Mouse (Mus musculus) heart, embryonic 16.5 days (tissue): ENCODE results near the gene Apoc2. TPM values are rescaled to one million over a fixed set of nuclear protein-coding genes. Genes with fewer than 3 reads are reported as not detected.

Source experiments
- ATAC-seq: fragments of 200-750 bp; cut with Nextera tagmentation; replicated peaks from 2 replicates; pipeline ENCODE4 v1.8.0; 2017; ENCODE audit warnings: moderate number of reproducible peaks; ENCODE audit not compliant: insufficient read depth, low FRiP score; ENCODE audit errors: extremely low read depth
- H3K27ac ChIP-seq: fragments of 300-500 bp; sonication (generic); 2 replicates; pipeline ENCODE4 v1.5.1; 2014; ENCODE audit warnings: mild to moderate bottlenecking, low read length, control low read depth, moderate library complexity
- H3K27me3 ChIP-seq: fragments of 300-500 bp; sonication (generic); 2 replicates; pipeline ENCODE4 v1.6.1; 2014; ENCODE audit warnings: low read length, mixed read lengths; ENCODE audit not compliant: control insufficient read depth, insufficient read depth
- H3K36me3 ChIP-seq: fragments of 300-500 bp; sonication (generic); 2 replicates; pipeline ENCODE4 v1.6.1; 2014; ENCODE audit not compliant: control insufficient read depth, insufficient read depth
- H3K4me1 ChIP-seq: fragments of 300-500 bp; sonication (generic); 2 replicates; pipeline ENCODE4 v1.6.1; 2014; ENCODE audit warnings: low read length, mixed read lengths; ENCODE audit not compliant: control insufficient read depth, insufficient read depth
- H3K4me2 ChIP-seq: fragments of 300-500 bp; sonication (generic); 2 replicates; pipeline ENCODE4 v1.6.1; 2014; ENCODE audit warnings: low read depth, mild to moderate bottlenecking, control low read depth, low read length
- H3K4me3 ChIP-seq: fragments of 300-500 bp; sonication (generic); 2 replicates; pipeline ENCODE4 v1.5.1; 2014; ENCODE audit warnings: mild to moderate bottlenecking, control low read depth, low read length
- H3K9ac ChIP-seq: fragments of 300-500 bp; sonication (generic); 2 replicates; pipeline ENCODE4 v1.6.1; 2014; ENCODE audit warnings: low read length, control low read depth
- H3K9me3 ChIP-seq: fragments of 300-500 bp; sonication (generic); replicated peaks from 2 replicates; pipeline ENCODE4 v1.6.1; 2016; ENCODE audit warnings: low read length; ENCODE audit not compliant: control insufficient read depth
- WGBS: fragments of 180-500 bp; shearing (Covaris S2); extraction: QIAGEN DNeasy Blood & Tissue Kit; methylation state at CpG from one replicate; pipeline ENCODE4 v1.1.7; 2014; 5-methylcytosine and 5-hydroxymethylcytosine counted together
- polyA plus RNA-seq: library from polyadenylated mRNA; unstranded; fragments of >200 nt; fragmentation: Nextera tagmentation; extraction: Ambion mirVana; gene quantifications from 2 replicates; pipeline ENCODE4 v1.2.1, GENCODE M21; 2015

The Apoc2 gene
- 1.2 and 2.6 TPM in 2 replicates for polyA plus RNA-seq

DNA sequence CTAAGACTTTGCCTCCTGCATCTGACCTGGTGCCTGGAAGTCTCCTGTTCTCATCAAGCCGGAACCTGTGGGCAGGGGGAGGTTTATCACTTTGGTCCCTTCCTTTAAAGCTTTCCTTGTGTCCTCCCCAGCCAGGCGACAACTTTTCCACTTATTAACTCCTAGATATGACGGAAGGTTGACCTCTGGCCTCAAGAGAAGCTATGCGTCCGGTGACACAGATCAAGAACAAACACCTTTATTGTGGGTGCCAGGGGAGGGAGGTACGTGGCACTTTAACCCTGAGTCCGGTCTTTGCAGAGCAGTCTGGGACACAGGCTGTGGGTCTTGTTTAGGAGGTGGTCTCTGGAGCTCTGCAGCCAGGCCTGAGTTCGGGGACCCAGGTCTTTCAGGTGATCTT, at the start of gene Apoc2:
Gene Apoc2, minus strand, starts transcription at position 70 of the 400 bp plus-strand sequence.
- H3K36me3 ChIP-seq, result no peaks in the 10 kb centered on the region
- ATAC-seq, result no peak
- no peaks in the 10 kb centered on the region for H3K27me3 ChIP-seq
- no peaks in the 10 kb centered on the region for H3K4me1 ChIP-seq
- no peaks in the 10 kb centered on the region for H3K9me3 ChIP-seq
- no peak within 1 kb of the TSS for H3K9ac ChIP-seq
- H3K27ac ChIP-seq, result no peak within 1 kb of the TSS
- 64% methylated on average over 8 of the region's 8 CpGs for WGBS
- no peak within 1 kb of the TSS for H3K4me2 ChIP-seq
- no peak within 1 kb of the TSS for H3K4me3 ChIP-seq

DNA sequence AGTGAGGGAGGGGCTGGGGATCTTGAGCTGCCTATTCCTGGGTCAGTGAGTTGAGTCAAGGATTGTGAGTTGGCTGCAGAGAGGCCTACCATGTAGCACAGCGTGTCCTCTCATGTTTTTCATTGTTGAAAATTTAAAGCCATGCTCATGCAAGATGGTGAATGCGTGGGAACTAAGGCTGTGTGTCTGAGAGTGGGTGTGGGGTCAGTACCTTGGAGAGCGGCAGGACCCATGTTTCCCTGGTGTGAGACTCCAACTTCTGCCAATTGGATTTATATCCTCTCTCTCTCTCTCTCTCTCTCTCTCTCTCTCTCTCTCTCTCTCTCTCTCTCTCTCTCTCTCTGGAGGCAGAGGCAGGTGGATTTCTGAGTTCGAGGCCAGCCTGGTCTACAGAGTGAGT, 48.8 kb upstream of the Apoc2 start:
- 90% methylated on average over 4 of the region's 4 CpGs for WGBS
- H3K27ac ChIP-seq, result no peak overlapping the region
- H3K36me3 ChIP-seq, result peaks cover 60% of the 10 kb centered on the region
- H3K4me3 ChIP-seq, result no peak overlapping the region
- no peak overlapping the region for H3K4me2 ChIP-seq
- no peak for ATAC-seq
- H3K9me3 ChIP-seq, result no peaks in the 10 kb centered on the region; the same call in 1 of the 2 replicates
- H3K4me1 ChIP-seq, result no peaks in the 10 kb centered on the region
- H3K27me3 ChIP-seq, result no peaks in the 10 kb centered on the region
- no peak overlapping the region for H3K9ac ChIP-seq

DNA sequence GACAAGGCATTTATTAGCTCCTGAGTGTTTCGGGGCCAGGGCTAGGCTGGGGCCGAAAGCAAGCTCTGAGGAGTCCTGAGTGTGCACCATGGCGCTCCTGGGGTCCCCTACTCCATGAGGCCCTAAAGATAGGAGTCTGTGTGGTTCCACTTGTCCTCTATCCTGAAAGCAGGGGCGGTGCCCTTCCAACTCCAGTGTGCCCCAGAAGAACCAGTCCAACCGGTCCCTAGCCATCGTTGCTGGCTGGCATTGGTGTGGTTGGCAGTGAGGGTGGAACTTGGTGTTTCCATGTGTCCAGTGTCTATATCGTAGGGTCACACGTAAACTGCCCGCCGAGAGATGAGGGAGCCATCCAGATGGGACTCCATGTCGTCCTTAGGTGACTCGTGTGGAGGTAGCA, 46.4 kb upstream of the Apoc2 start:
- H3K9ac ChIP-seq, result no peak overlapping the region
- ATAC-seq, result no peak
- H3K9me3 ChIP-seq, result peaks cover 10% of the 10 kb centered on the region
- no peak overlapping the region for H3K4me2 ChIP-seq
- H3K36me3 ChIP-seq, result peaks cover 52% of the 10 kb centered on the region
- H3K4me3 ChIP-seq, result no peak overlapping the region
- WGBS, result 91% methylated on average over 12 of the region's 12 CpGs
- no peaks in the 10 kb centered on the region for H3K4me1 ChIP-seq
- H3K27me3 ChIP-seq, result no peaks in the 10 kb centered on the region
- H3K27ac ChIP-seq, result 0 out of 2 replicates have a peak overlapping the region, but pooled peaks have one; percentile 24

DNA sequence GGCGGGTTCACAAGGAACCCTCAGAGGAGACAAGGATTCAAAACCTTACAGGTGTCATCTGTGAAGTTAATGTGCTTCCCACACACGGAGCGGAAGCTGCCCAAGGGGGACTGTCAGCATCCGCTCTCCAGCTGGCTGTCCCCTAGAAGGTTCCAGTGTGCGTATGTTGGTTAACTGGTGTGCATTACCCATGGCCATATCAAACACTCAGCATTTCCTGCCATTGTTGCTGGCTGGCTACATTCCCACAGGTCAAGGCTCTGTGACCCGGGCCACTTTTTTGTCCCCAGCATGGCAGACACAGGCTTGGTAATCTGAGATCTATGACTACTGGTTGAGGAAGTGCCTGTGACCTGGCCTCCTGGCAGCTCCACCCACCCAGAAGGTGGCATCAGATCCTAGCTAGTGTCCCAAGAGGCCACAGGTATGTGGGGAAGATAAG, 45.0 kb upstream of the Apoc2 start:
- Histone ChIP-seq H3K4me2 (no peak overlapping the region), H3K4me3 (no peak overlapping the region), H3K4me1 (no peaks in the 10 kb centered on the region), H3K9me3 (peaks cover 10% of the 10 kb centered on the region), H3K27me3 (no peaks in the 10 kb centered on the region), H3K9ac (no peak overlapping the region), H3K36me3 (peaks cover 44% of the 10 kb centered on the region), H3K27ac (peak overlapping the region; percentile 73)
- 69% methylated on average over 6 of the region's 6 CpGs for WGBS
- peak; percentile 70 for ATAC-seq

DNA sequence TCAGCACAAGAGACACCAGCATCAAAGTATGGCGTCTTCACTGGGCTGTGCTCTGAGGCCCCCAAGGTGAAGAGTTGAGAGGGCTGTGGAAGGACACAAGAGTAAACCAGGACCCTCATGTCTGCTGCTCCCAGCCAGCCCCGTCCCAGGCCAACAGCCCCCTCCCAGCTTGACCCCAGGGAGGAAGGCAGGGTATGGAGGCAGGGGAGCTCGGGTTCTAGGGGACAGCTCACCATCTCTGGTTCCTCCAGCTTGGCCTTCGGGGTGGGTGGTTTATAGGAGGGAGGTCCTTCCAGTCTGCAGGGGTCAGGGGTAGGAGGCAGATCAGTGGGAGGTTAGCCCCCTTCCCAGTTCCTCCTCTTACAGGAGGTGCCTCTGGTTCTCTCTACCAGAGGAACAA, 41.5 kb upstream of the Apoc2 start:
- 92% methylated on average over 4 of the region's 4 CpGs for WGBS
- Histone ChIP-seq H3K27me3 (no peaks in the 10 kb centered on the region), H3K27ac (no peak overlapping the region), H3K4me2 (no peak overlapping the region), H3K36me3 (peaks cover 21% of the 10 kb centered on the region), H3K4me1 (peaks cover 11% of the 10 kb centered on the region), H3K4me3 (no peak overlapping the region), H3K9ac (no peak overlapping the region), H3K9me3 (peaks cover 10% of the 10 kb centered on the region)
- ATAC-seq, result no peak

DNA sequence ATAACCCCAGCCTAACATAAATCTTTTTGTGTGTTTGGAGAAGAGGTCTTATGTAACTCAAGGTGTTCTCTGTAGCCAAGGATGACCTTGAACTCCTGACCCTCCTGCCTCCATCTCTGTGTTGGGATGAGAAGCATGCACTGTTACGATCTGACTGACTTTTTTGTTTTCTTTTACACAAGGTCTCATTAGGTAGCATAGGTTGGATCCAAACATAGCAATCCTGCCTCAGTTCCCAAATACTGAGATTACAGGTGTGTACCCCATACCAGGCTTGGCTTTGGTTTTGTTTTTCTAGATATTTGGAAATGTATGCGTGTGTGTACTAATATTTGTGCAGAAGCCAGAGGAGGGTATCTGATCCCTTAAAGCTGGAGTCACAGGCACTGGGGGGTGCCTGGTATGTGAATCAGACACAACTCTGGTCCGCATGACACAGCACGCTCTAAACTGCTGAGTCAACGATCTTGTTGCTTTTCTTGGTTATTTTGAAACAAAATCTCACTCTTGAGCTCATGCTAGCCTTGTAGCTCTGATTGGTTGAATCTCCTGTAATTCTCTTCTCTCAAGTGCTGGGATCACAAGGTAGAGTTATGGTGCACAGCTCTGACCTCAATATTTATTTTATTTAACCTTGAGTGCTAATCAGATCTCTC, 40.7 kb upstream of the Apoc2 start:
- no peak for ATAC-seq

DNA sequence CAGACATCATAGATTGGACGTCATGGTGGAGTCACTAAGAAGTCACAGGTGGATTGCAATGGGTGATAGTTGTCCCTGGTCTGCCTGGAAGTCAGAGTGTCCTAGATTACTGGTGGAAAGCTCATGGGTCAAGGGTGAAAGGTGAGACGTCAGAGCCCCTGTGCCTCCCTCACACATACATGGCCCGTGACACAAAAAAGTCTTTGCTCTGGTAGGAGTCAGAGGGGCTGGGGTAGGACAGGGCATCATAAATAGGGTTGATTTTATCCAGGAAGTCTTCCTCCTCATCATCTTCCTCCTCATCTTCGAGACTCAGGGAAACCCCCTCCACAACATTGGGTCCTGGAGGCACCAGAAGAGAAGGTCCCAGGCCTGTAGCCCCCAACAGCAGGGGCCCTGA, 39.6 kb upstream of the Apoc2 start:
- WGBS, result 79% methylated on average over 4 of the region's 4 CpGs
- H3K9ac ChIP-seq, result no peak overlapping the region
- H3K27me3 ChIP-seq, result no peaks in the 10 kb centered on the region
- H3K4me3 ChIP-seq, result no peak overlapping the region
- H3K27ac ChIP-seq, result no peak overlapping the region
- H3K4me2 ChIP-seq, result no peak overlapping the region
- H3K4me1 ChIP-seq, result peaks cover 19% of the 10 kb centered on the region
- peaks cover 23% of the 10 kb centered on the region for H3K36me3 ChIP-seq
- no peak for ATAC-seq
- H3K9me3 ChIP-seq, result peaks cover 10% of the 10 kb centered on the region

More for the DNA sequence above, 40.7 kb upstream of the Apoc2 start:
- no peak overlapping the region for H3K4me3 ChIP-seq
- H3K36me3 ChIP-seq, result peaks cover 19% of the 10 kb centered on the region
- no peak overlapping the region for H3K27ac ChIP-seq
- no peaks in the 10 kb centered on the region for H3K27me3 ChIP-seq
- 86% methylated on average over 5 of the region's 5 CpGs for WGBS
- peaks cover 10% of the 10 kb centered on the region for H3K9me3 ChIP-seq
- no peak overlapping the region for H3K4me2 ChIP-seq
- H3K4me1 ChIP-seq, result peaks cover 19% of the 10 kb centered on the region
- H3K9ac ChIP-seq, result no peak overlapping the region

DNA sequence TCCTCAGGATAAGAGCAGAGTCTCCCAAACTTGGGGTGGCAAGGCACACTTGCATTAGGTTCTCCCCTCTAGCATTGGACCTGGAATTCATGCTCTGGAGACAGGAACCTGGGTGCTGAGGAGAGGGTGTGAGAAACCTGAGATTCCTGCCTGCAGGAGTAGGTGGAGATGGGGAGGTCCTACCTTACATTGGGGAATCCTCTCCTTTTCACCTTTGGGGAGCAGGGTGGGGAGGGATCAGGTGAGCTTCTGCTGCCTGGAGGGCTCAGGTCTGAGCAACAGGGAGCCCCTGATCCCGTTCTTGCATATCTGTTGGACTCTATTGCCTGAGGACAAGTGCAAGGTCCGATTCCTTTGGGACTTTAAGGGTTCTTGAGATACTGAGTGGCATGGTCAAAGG, 39.1 kb upstream of the Apoc2 start:
- H3K27me3 ChIP-seq, result no peaks in the 10 kb centered on the region
- H3K4me3 ChIP-seq, result no peak overlapping the region
- H3K4me2 ChIP-seq, result peak overlapping the region; percentile 63
- H3K27ac ChIP-seq, result 0 out of 2 replicates have a peak overlapping the region, but pooled peaks have one; percentile 7
- H3K36me3 ChIP-seq, result peaks cover 27% of the 10 kb centered on the region
- H3K9ac ChIP-seq, result no peak overlapping the region
- no peak for ATAC-seq
- 65% methylated on average over 2 of the region's 2 CpGs for whole genome bisulfite sequencing
- peaks cover 19% of the 10 kb centered on the region for H3K4me1 ChIP-seq
- H3K9me3 ChIP-seq, result peaks cover 10% of the 10 kb centered on the region

DNA sequence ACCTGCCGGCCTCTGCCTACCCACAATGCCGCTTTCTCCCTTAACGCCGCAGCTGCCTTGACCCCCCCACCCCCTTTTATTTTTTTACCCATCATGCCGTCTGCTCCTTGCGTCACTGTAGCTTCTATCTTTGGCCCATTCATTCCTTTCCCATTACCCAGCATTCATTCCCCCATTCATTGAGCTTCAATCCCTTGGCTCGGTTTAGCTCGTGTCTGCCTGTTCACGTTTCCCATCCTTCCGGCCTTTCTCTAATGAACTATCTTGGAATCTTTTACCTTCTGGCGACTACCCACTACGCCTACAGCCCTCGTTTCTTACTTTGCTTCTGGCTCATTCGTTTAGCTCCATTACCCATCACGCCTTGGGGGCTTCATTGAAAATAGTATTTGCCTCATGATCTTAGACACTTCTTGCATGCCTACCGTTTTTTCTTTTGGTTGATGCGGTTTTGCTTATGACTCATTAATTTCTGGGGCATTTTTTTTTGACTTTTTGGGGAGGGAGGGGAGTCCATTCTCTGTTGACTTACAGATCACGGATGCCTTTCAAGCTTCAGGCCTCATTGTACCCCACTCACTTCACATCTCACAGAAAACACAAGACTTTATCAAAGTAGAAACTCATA, 38.4 kb upstream of the Apoc2 start:
- 6% methylated on average over 18 of the region's 18 CpGs for WGBS
- H3K27ac ChIP-seq, result peak overlapping the region; percentile 43
- no peak for ATAC-seq
- H3K36me3 ChIP-seq, result peaks cover 31% of the 10 kb centered on the region
- H3K4me1 ChIP-seq, result peaks cover 19% of the 10 kb centered on the region
- no peaks in the 10 kb centered on the region for H3K27me3 ChIP-seq
- H3K9me3 ChIP-seq, result peaks cover 8% of the 10 kb centered on the region
- H3K4me2 ChIP-seq, result peak overlapping the region; percentile 63
- peak overlapping the region; percentile 40 for H3K4me3 ChIP-seq
- H3K9ac ChIP-seq, result peak overlapping the region; percentile 5; the same call in 1 of the 2 replicates
